Mouse (Mus musculus) layer of hippocampus, adult 9-10 months (tissue): ENCODE data around the gene Apoc3.

Experiments
- DNase-seq: peaks from one replicate; pipeline ENCODE4 v3.0.0; 2022; ENCODE audit warnings: low spot score

Apoc3 gene

GRCm38 (mm10) chr9:46229573-46230449 is 5.6 kb downstream of the Apoc3 start:
- peak; percentile 67 for DNase-seq

DNA sequence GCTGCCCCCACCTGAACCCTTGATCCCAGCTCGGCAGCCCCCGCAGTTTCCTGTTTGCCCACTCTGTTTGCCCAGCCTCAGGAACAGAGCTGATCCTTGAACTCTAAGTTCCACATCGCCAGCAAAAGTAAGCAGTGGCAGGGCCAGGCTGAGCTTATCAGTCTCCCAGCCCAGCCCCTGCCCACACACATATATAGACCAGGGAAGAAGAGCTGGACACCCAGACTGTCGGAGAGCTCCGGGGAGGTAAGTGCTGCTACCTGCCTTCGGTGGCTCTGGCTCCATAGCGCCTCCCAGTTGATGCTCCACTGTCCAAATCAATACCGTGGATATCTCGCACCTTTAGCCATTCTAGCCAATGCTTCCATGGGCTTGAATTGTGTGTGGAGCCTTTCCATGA is 6.9 kb downstream of the Apoc3 start, which contains the start of gene Apoa1:
Apoa1 (plus strand) TSS at position 90 of the 400 bp plus-strand sequence.
- DNase-seq: no peak

GRCm38 (mm10) chr9:46227064-46227614 is 8.3 kb downstream of the Apoc3 start:
- no peak for DNase-seq

- DNase-seq: no peak
Measured at GRCm38 (mm10) chr9:46224945-46225660, 10.3 kb downstream of the Apoc3 start.

GRCm38 (mm10) chr9:46224101-46224500 is 11.3 kb downstream of the Apoc3 start:
- no peak for DNase-seq

DNA sequence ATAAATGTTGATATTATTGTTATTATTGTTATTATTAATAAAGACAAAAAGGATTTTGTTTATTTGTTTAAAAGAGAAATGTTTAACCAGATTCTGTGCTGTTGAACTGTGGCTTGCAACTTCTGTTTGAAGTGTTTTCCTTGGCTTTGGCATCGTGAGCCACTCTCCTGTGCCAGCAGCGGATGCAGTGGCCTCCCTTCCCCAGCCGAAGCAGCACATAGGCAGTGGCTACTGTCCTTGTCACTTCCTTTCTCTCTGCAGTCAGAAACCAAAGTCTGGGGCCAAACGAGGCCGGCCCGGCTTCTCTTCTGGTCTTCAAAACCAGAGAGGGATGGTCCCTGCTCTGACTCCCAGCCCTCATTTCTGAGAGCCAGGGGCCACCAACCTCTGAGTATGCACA is 12.3 kb downstream of the Apoc3 start:
- DNase-seq: no peak

GRCm38 (mm10) chr9:46218176-46218575 is 17.3 kb downstream of the Apoc3 start:
- DNase-seq: no peak

DNA sequence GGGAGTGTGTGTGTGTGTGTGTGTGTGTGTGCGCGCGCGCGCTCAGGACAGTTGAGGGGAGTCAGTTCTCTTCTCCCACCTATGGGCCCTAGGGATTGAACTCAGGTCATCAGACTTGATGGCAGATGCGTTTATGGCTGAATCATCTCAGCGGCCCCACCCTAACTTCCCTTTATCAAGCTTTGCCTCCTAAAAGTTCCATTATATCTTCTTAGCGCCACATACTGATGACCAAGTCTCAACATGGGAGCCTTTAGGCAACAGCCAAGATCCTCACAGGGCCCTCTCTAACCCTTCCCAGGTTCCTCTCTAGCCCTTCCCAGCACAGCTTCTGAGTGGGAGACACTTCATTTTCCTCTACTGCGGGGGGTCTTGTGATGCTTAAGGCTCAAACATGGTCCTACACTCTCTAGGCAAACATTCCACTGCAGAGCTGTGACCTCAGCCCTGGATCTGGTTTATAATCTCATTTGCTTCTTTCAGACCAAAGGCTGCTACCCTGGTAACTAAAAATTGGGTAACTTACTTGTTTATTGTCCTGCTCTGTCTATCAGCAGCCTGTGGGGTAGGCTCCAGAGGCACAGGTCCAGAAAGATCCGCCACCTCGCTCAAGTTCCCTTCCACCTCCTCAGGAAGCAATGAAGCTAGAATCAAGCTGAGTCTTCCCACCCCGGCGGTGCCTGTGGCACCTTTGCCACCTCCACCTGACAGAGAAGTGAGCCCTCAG is 18.5 kb downstream of the Apoc3 start:
- no peak for DNase-seq

GRCm38 (mm10) chr9:46215338-46216322 is 19.8 kb downstream of the Apoc3 start:
- no peak for DNase-seq

DNA sequence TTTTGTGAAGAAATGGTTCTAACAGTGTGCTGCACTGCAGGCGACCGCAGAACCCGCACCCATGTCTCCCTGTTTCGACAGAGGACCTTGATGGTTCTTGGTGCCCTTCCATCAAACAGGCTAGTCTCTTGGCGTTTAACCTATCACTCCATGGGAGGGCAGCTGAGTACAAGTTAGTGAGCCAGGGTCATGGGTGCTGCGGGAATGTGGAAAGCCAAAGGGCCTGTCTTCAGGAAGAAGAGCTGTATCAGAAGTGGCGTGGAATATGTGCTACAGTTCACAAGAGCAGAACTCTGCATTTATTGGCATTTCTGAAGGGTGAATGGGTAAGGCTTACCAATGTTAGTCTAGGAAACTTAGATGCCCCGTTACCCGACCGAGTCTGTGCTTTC is 20.5 kb downstream of the Apoc3 start:
- DNase-seq: no peak

DNA sequence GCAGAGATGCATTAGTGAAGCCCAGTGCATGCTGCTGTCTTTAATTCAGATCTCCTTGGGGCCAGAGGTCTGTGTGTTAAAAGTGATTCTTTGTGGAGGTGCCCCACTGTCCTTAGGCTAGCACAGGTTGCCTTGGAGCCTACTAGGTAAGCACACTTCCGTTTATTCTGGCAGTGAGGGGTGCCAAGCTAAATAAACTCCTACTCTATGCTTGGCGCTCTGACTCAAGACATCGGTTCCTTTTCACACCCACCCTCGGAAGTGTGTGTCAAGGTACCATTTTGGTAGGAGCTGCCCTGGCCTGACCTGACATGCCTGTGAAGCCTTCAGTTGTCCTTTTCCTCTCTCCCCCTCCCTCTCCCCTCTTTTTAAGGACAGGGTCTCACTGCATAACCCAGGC is 21.2 kb downstream of the Apoc3 start:
- DNase-seq: no peak

DNA sequence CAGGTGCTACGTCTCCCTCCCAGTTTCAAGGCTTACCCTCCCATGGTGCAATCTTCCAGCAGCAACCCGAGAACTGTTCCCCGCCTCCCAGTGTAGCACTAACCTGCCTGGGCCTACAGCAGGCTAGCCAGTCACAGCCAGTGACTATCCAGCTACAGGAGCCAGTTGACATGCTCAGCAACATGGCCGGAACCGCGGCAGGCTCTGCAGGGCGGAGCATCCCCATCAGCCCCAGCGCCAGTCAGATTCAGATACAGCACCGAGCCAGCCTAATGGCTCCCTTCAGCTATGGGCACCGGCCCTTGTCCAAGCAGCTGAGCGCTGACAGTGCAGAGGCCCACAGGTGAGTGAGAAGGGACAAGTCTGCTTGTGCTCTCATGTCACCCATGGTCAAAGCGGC is 25.0 kb downstream of the Apoc3 start:
- no peak for DNase-seq

- DNase-seq: no peak
Measured at GRCm38 (mm10) chr9:46208401-46208974, 26.9 kb downstream of the Apoc3 start.

DNA sequence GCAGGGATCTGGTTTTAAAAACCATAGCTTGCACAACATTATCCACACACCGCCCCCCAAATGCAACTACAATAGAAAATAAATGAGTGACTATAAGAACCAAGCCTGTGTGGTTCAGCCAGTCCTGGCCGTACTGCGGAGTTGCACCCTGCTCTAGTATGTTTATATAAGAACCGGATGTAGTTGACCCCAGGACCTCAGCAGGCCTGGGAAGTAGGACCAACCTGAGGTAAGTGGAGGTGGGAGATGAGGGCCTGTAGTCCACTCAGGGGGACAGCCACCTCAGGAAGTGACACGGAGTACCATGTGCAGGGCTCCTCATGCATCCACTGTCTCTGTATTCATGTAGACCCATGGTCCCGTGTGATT is 28.0 kb downstream of the Apoc3 start:
- no peak for DNase-seq

DNA sequence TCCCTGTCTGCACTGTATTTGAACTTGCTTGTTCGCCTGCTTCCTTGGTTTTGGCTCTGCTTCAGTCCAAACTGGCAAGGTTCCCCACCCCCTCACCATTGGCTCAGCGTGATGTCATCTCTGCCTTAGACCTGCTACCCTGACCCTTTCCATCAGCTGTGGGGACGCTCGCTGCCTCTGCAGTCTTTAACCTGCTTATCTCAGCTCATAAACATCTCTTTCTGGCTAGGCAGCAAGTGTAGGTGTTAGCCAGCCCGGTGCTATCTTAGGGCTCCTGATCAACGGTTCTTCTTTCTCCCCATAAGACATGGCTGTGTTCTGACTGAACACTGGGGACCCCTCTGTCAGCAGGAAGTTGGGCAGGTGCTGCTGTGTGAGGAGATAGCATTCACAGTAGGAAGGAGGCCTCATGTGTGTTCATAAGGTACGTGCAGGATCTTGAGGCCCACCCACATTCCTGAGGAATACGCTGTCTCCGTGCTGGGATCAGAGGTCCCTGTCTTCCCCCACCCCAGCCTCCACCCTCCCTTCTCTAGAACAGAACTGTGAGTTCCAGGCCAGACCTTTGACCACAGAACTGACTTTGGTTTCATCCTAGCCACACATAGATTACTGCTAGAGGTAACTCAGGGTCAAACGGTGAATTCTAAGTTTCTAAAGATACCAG is 28.5 kb downstream of the Apoc3 start:
- DNase-seq: no peak

DNA sequence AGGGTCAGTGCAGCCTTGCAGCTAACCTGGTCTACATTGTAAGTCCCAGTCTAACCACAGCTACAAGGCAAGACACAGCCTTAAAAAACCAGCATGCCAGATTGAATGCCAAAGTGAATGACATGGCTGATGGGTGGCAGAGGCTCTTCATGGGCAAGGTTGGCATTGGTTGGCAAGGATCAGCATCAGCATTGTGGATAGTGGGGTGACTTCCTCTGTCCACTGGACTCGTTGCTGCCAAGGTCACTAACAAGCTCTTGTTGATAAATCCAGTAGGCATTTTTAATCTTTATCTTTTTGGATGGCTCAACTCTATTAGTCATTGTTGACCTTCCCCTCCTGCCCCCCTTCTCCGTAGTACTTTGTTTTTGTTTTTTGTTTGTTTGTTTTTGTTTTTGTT is 35.8 kb downstream of the Apoc3 start:
- DNase-seq: no peak

- no peak for DNase-seq
Measured at GRCm38 (mm10) chr9:46198936-46199335, 36.5 kb downstream of the Apoc3 start.

DNA sequence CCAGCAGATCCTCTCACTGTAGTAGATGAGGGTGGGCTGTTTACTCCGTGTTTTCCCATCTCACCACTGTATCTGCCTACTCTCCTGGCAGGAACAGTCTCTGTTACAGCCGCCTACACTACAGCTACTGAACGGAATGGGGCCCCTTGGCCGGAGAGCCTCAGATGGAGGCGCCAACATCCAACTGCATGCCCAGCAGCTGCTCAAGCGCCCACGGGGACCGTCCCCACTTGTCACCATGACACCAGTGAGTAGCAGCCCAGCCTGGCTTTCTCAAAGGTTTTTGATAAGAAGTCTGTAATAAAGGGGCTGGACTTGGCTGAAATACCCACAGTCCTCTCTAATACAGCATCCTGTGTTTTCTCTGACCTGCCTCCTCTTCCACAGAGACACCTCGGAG is 37.0 kb downstream of the Apoc3 start:
- no peak for DNase-seq

DNA sequence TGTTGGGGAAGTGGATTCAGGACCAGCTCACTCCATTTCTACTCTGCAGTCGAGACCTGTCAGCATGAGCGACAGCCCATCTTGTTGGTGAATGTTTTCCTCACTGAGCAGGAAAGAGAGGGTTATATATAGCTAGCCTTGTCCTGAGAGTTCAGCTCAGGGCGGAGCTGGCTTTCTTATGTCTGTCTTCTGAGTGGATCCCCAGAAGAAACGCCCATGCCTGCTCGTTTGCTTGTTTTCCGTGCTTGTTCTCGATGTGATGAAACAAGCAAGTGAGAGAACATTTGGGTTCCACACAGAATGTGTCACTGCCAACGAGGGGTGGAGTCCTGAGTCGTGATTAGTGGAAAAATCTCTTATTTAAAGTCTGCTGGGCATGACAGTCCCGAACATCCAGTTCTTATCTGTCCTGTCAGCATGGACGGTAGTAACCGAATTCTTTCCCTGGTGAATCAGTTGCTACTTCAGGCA is 38.7 kb downstream of the Apoc3 start:
- DNase-seq: no peak

- DNase-seq: no peak
Measured at GRCm38 (mm10) chr9:46194809-46195208, 40.6 kb downstream of the Apoc3 start.
